Mouse (Mus musculus) bone marrow, adult 2 months (tissue): Measurements from ENCODE around the gene Thbs3. TPM values are rescaled to one million over a fixed set of nuclear protein-coding genes. Genes with fewer than 3 reads are reported as not detected.
A peak's percentile ranks its signal among the peaks of the same experiment; 100 is the strongest.

Experiments
- H3K27ac ChIP-seq: fragments of 200-500 bp; 2 replicates; pipeline ENCODE4 v1.5.1; 2012; ENCODE audit warnings: low read depth, mild to moderate bottlenecking, control low read depth, inconsistent platforms, low read length; ENCODE audit not compliant: control insufficient read depth, poor library complexity, insufficient read depth
- H3K4me1 ChIP-seq: fragments of 200-500 bp; 2 replicates; pipeline ENCODE4 v1.6.1; 2011; ENCODE audit warnings: low read length; ENCODE audit not compliant: control insufficient read depth, insufficient read depth
- H3K4me3 ChIP-seq: fragments of 200-500 bp; replicated peaks from 2 replicates; pipeline ENCODE3; 2011; ENCODE audit warnings: mild to moderate bottlenecking, low read depth, low read length, control low read depth; ENCODE audit not compliant: control insufficient read depth
- CTCF ChIP-seq: fragments of 200-500 bp; IDR thresholded peaks from 2 replicates; pipeline ENCODE4 v1.5.1; 2011; ENCODE audit warnings: low read length, control low read depth; ENCODE audit not compliant: control insufficient read depth, insufficient read depth
- POLR2A ChIP-seq: fragments of 200-500 bp; IDR thresholded peaks from 2 replicates; pipeline ENCODE4 v1.6.1; 2011; ENCODE audit warnings: low read depth, mild to moderate bottlenecking, control low read depth, low read length, borderline replicate concordance; ENCODE audit not compliant: control insufficient read depth
- WGBS: fragments of 180-500 bp; shearing (Covaris S2); methylation state at CpG from one replicate; pipeline ENCODE4 v1.1.7; 2018; 5-methylcytosine and 5-hydroxymethylcytosine counted together
- polyA plus RNA-seq: library from polyadenylated mRNA; stranded (reverse); fragments of >200 nt; gene quantifications from 2 replicates; pipeline ENCODE4 v1.2.4, GENCODE M21; 2011; ENCODE audit warnings: low replicate concordance; ENCODE audit not compliant: missing spikeins, insufficient read depth, insufficient read length

Gene Thbs3
- polyA plus RNA-seq, 1 experiment, result 2.9 TPM

DNA sequence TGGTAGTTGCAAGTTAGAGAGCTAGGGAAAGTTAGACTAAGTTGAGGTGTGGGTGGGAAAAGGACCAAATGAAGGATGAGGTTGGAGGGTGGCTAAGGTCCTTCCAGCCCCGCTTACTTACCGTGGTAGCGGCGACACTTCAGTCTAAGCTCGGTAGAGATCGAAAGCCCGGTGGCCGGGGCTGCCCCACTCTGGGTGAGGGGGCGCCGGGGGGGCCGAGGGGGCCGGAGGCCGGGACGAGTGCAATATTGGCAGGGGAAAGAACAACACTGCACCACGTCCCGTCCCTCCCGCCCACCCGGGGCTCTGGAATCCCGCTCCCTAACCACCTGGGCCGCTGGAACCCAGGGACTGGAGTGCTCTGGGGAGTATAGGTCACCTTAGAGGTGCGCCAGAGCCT is 11.9 kb downstream of the Thbs3 start, which contains the start of gene Mtx1:
Mtx1 (minus strand) TSS at position 189 of the 400 bp plus-strand sequence.
- H3K4me3 ChIP-seq, result no peak within 1 kb of the TSS
- no peak within 1 kb of the TSS for H3K27ac ChIP-seq
- WGBS, result 13% methylated on average over 20 of the region's 21 CpGs
- TF ChIP-seq CTCF (no peak), POLR2A (no peak)
- H3K4me1 ChIP-seq, result no peaks in the 10 kb centered on the region

GRCm38 (mm10) chr3:89227307-89228179 is 12.6 kb downstream of the Thbs3 start:
- WGBS, result 1% methylated on average over 41 of the region's 41 CpGs
- no peaks in the 10 kb centered on the region for H3K4me1 ChIP-seq

DNA sequence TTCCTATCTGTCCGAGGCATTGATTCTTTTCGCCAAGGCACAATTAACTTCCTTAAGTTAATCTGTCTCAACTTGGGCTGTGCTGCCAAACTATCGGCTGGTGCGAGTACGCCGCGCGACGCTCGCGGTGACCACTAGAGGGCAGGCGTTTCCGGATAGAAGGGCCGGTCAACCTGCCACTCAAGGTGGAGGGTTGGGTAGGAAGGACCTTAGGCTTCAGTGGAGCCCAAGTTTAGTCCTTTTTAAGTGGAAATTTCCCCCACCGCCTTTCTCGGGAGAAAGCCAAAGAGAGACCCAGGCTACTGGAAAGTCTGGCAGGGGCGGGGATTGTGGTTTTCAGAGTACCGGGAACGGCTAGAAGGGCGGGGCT is 13.2 kb downstream of the Thbs3 start:
- Histone ChIP-seq H3K4me1 (no peaks in the 10 kb centered on the region), H3K27ac (no peak overlapping the region), H3K4me3 (peak overlapping the region; percentile 30)
- TF ChIP-seq CTCF (peak; percentile 95), POLR2A (no peak; the same call in 1 of the 2 replicates)
- WGBS, result under 1% methylated on average over 20 of the region's 20 CpGs

More at GRCm38 (mm10) chr3:89227307-89228179, 12.6 kb downstream of the Thbs3 start:
- no peak overlapping the region for H3K27ac ChIP-seq
- no peak overlapping the region for H3K4me3 ChIP-seq
- TF ChIP-seq POLR2A (0 out of 2 replicates have a peak, but pooled peaks have one; percentile 18), CTCF (no peak)

- 61% methylated on average over 9 of the region's 10 CpGs for WGBS
- H3K4me1 ChIP-seq, result peaks cover 2% of the 10 kb centered on the region; the same call in 1 of the 2 replicates
- H3K4me3 ChIP-seq, result peak within 1 kb of the TSS; percentile 30
- no peak within 1 kb of the TSS for H3K27ac ChIP-seq
- TF ChIP-seq POLR2A (no peak), CTCF (no peak)
Measured at GRCm38 (mm10) chr3:89228836-89229235, 13.9 kb downstream of the Thbs3 start, which contains the start of gene Muc1. TSS of gene Muc1 (plus strand) at chr3:89229057.

GRCm38 (mm10) chr3:89229276-89229675 is 14.3 kb downstream of the Thbs3 start:
- Histone ChIP-seq H3K4me3 (no peak overlapping the region), H3K4me1 (peaks cover 2% of the 10 kb centered on the region; the same call in 1 of the 2 replicates), H3K27ac (no peak overlapping the region)
- TF ChIP-seq CTCF, result no peak
- no peak for TF ChIP-seq POLR2A
- WGBS, result 90% methylated on average over 4 of the region's 4 CpGs

DNA sequence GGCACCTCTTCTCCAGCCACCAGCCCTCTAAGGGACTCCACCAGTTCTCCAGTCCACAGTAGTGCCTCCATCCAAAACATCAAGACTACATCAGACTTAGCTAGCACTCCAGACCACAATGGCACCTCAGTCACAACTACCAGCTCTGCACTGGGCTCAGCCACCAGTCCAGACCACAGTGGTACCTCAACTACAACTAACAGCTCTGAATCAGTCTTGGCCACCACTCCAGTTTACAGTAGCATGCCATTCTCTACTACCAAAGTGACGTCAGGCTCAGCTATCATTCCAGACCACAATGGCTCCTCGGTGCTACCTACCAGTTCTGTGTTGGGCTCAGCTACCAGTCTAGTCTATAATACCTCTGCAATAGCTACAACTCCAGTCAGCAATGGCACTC is 15.6 kb downstream of the Thbs3 start:
- H3K27ac ChIP-seq, result no peak overlapping the region
- H3K4me1 ChIP-seq, result peaks cover 3% of the 10 kb centered on the region; the same call in 1 of the 2 replicates
- H3K4me3 ChIP-seq, result no peak overlapping the region
- WGBS, result 76% methylated on average over 2 of the region's 2 CpGs
- TF ChIP-seq POLR2A (no peak), CTCF (no peak)

DNA sequence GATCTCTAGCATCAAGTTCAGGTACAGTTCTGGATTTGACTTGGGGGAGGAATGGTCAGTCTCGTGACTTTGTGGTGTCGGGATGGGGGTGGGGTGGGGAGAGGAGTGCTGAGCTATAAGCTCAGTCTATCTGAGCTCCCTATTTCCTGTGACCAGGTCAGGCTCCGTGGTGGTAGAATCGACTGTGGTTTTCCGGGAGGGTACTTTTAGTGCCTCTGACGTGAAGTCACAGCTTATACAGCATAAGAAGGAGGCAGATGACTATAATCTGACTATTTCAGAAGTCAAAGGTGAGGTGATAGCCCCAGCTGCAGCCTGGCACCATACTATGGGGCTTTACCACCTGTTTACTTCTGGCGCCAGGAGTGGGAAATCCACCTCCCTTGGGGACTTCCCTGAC is 16.4 kb downstream of the Thbs3 start:
- H3K4me3 ChIP-seq, result no peak overlapping the region
- WGBS, result 7% methylated on average over 7 of the region's 7 CpGs
- H3K27ac ChIP-seq, result no peak overlapping the region
- TF ChIP-seq CTCF (no peak), POLR2A (no peak)
- H3K4me1 ChIP-seq, result peaks cover 3% of the 10 kb centered on the region; the same call in 1 of the 2 replicates

- 68% methylated on average over 16 of the region's 16 CpGs for whole genome bisulfite sequencing
- no peak for TF ChIP-seq POLR2A
- TF ChIP-seq CTCF, result no peak
- peaks cover 3% of the 10 kb centered on the region; the same call in 1 of the 2 replicates for H3K4me1 ChIP-seq
- H3K4me3 ChIP-seq, result no peak overlapping the region
- H3K27ac ChIP-seq, result no peak overlapping the region
Measured at GRCm38 (mm10) chr3:89231772-89232275, 16.8 kb downstream of the Thbs3 start.
